Mouse (Mus musculus) lung, adult 18-20 months (tissue): ENCODE results near the gene Rbms3.

ENCODE experiments used
- DNase-seq, 2 experiments: peaks; one replicate each; pipeline ENCODE4 v3.0.0; 2022; ENCODE audit warnings: mixed read lengths in 2 of 2

Rbms3 gene

DNA sequence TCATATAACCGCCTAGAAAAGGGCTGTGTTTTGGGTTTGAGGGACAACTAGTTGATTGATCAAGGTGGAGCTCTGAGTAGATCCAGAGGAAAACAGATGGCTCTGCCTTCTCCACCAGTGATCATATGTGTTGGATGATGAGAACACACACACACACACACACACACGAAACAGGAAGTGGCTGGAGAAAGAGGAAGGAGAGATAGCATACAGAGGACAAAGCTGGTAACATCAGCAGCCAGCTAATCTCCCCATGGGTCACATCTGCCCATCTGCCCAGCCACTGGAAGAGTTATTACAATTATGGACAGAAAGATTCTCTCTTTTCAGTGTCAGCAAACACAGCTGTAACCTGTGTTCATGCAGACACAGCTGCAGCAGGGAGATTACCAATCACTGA lies 816.3 kb downstream of the Rbms3 start:
- no peak for DNase-seq

DNA sequence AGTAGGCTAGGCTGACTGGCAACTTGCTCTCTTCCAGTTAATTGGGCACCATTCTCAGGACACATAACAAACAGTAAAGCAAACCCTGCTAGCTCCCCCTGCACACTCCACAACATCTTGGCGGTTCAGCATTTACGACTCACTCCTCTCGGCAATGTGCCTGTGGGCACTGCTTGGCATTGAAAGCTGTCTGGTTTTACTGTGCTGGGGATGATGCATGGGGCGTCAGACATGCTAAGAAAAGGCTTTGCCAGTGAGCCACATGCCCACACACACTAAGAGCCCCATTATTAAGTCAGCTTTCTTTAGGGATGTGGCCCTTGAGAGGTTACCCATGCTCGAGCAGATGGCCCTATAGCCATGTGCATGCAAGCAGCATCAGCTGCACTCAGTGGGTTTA lies 820.5 kb downstream of the Rbms3 start:
- DNase-seq: no peak

DNA sequence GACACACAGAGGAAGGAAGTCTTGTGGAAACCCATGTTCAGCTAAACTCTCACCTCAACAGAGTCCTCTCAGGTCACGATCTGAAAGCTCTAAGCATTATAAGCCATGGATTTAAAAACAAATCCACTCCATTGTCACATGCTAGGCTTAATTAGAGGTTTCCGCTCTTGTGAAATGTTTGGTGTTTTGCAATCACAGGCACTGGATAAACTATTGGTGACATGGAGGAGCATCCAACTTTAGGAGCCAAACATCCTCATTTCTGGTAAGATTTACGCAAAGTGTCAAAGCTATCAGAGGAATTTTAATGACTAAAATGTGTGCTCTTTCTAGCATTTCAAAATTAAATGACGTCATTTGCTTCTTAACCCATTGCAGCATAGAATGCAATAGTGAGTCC lies 821.3 kb downstream of the Rbms3 start:
- DNase-seq: peak in 1 of 2 experiments; percentile 51

DNA sequence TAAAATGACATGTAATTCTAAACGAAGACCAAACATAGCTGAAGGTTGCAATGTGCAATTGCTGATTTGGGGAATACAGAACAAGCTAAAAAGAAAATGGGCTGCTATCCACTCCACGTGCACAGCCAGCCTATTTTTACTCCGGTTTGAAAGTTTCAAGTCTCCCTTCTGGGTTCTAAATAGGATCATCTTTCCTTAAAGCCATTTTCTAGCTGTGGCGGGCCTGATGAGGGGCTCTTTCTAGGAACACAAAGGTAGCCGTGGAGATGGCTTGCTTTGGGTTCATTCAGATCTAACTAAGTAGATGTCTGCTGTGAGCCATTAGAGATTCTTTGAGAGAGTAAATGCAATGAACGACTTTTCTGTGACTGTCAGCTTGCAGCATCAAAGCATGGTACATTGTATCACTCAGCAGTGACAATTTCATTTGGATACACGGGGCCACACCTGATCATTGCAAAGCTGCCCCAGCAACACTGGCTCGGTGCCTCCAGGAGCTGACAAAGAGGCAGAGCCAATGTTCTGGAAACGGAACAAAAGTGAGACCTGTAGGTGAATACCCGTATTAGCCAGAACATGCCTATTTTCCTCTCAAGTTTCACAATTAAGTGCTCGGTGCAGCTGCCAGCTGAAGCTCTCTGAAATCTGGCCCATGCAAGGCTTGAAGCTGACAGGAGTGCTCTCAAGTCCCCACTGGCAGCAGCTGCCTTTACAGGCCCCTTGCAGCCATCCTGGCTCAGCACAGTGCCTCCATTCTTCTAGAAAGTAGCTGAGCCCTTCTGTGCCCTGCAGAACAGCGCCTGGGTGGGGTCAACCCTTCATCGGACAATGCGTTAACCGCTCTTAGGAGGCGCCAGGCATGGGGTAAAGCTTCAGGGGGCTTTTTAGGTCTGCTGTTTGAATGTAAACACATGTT lies 822.3 kb downstream of the Rbms3 start:
- DNase-seq: peak; percentile 58 to 63

DNA sequence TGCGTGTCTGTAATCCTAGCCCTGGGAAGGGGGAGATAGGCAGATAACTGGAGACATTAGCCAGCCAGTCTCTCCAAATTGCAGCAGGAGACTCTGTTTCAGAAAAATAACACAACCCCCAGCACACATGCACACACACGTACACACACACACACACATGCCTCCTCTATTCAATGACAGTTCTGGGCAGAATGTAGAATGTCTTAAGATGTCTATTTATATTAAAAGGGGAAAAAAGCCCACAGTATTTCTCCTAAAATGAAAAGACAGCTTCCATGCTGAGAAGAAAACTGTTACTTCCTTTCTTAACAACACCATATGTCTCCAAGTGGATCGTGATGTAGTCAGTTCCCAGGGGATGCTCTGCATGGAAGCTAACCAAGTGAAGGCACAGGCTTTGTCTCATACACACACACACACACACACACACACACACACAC lies 826.4 kb downstream of the Rbms3 start:
- DNase-seq: no peak

DNA sequence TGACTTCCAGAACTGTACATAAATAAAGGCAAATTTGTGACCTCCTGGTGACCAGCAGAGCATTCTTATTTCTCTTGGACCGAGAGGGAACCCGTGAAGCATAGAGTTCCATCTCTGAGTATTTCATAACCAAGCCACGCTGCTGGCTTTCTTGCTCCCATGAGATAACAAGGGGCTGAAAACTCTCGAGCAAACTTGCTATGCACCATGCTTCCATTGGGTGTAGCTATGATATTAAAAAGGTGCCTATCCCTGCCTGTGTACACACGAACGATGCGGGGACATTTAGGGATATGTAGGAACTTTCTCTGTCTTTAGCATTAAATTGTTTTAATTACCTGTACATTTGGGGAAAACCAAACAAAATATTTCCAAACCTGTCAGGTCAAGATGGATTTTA lies 827.1 kb downstream of the Rbms3 start:
- no peak for DNase-seq

DNA sequence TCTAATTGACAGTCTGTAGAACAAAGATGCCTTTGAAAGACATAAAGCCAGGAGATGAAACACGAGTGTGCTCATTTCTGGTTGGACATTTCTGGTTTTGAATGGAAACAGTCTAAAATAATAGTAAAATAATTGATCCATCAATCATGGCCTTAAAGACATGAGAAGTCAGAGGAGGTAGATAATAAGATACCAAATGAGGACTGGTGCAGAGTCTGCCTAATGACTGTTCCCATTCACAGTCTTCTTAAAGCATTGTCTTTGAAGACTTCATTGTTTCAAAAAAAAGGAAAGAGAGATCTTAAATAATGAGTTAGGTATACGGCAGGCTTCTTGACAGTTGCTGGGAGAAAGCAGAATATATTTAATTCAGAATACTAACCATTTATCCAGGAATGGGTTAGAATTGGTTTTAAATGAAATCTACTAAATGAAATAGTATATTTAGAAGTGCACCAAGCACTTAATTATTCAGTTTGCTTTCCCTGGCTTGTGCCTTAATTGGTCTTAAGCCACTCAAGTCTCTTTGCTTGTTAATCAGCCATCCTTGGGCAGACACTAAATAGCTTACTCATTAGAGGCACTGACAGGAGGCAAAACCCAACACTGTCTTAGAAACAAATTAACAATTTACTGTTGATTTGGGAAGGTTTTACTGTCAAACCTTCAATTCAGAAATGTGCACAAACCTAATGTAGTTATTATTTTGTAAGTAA lies 834.3 kb downstream of the Rbms3 start:
- DNase-seq: no peak

DNA sequence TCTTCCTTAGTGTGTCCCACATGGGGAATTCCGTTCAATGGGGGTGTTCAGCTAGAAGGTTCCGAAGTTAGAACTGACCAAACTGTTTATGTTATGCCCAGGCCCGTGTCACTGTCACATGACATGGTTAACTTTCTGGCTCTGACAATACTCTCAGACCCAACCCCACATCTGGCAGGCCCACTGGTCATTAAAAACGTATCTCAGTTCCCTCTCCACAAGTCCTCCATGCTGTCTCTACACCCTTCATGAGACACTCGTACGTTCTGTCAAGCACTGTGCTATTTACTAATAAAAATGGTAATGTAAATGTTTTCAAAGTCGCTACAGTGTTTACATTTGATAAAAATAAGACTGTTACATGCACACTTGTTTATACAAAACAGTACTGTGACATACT lies 837.9 kb downstream of the Rbms3 start:
- no peak for DNase-seq

DNA sequence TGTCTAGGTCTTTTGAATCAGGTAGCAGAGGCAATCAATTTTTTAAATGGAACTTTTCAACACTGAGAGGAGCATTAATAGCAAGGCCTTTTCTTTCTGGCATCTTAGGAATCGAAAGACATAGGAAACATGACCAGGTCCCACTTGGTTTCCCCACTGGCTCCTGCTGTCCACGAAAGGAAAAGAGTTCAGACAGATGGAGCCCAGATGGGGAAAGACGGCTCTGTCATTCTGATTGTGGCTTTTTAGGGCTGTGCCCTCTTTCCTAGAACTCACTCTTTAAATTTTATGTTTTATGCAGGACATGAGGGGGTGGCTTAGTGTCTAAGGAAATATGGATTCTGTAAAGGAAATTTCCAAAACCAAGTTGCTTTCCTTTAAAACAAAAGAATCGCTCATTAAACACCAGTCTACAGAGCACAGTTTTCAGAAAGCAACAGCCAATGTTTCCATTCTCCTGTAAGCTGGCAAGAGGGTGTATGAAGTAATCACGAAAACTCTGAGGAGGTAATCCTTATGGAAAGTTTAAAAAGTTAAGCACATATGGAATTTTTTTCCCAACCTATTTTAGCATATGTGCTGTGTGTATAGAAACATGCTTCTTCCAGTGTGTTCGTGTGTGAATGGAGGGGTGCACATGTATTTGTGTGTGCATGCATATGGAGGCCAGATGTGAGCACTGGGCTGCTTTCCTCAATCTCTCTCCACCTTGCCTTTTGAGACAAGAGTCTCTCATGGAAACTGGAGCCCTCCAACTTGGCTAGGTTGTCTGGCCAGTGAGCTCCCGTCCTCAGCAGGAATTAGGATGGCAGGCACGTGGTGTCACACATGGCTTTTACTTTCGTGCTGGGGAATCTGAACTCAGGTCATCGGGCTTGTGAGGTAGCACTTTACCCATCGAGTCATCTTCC lies 843.3 kb downstream of the Rbms3 start:
- DNase-seq: no peak

DNA sequence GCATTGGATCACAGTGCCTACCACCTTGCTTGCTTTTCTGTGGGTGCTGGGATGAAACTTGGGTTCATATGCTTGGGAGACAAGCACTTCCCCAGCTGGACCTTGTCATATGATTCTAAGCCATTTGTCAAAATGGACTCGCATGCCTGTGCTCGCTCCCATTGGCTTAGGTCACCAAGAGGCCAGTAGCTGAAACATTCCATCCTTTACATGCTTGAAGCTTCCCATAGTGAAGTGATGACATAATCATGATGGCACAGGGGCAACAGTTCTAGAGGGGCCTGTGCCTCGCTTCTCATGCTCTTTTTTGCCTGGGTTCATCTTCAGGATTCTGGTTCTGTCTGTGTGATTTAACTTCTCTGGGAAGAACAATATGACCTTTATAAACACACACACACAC lies 857.9 kb downstream of the Rbms3 start:
- peak in 1 of 2 experiments; percentile 10 for DNase-seq

DNA sequence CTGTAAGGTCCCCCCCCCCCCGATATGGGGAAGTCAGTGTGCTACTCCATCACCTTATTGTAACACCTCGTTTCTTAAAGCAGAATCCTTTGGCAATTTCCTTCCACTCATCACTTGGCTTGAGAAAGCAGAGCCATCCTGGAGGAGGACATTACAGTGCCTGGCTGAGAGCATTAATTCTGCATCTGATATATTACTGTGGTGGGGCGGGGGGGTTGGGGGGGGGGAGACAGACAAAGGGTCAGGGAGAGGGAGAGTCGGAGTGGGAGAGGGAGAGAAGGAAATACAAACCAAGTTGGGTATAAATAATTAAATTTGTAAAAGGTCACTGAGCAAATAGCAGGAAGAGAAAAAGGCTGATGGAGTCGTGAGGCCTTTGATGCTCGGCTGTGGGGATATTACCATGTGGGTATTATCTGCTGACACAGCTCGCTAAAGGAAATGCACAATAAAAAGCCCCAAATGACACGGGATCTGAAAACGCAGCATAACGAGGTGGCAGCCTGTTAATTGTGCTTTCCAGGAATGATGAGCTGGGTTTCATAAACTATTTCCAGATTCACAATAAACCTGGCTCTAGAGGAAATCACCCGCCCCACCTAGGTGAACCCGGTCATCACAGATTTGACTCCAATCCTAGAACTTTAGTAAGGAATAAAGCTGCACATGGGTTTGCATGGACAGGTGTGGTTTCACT lies 860.2 kb downstream of the Rbms3 start:
- DNase-seq: no peak

DNA sequence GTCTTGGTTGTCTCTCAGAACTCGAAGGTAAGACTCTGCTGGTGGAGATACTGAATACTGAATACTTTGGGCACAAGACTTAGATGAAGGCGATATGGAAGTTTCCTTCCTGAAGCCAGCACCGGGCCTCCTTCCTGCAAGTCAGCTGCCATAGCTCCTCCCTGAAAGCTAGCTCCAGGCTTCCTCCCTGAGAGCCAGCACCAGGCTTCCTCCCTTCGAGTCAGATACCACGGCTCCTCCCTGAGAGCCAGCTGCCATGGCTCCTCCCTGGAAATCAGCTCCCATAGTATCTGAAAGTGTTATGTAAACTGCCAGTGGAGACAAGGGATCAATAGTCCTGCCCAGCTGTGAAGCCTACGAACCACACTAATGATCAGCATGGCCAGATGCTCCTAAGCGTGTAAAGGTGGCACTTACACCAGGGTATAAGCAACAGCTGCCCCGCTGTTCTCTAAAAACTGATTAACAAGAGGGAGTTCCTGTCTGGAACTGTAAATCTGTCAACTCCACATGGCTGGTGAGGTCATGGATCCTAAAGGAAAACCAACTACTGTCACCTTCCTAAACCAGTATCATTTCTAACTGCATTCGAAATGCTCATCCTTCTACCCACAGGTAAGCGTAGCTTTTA lies 867.2 kb downstream of the Rbms3 start:
- no peak for DNase-seq

DNA sequence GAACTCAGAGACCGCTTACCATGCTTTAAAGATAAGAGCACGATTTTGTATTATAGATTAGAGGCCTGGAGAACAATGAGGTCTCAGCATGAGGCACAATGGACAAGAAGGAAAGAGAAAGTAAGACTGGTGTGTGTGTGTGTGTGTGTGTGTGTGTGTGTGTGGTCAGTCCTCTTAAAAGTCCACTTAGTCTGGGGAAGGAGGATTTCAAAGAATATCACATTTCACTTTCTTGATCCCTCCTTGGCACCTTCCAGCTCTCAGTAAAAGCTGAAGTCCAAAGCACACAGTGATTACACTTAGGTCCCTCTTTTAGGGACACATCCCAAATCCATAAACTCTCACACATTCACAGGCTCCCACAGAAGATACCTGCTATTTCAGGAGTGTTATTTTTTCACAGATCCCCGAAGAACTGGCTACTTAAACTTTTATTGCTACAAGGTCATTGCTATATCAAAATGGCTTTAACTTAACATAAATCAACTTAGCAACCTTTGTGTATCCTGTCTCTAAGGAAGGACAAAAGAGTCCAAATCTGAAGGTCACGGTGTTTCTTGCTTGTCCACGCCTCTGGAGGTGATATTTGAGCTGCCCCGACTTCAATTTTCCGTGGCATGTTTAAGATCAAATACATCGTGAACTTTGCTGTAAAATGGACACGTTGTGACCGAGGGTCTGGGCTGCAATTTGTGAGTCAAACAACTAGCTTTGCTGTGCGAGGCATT lies 880.7 kb downstream of the Rbms3 start:
- DNase-seq: no peak

DNA sequence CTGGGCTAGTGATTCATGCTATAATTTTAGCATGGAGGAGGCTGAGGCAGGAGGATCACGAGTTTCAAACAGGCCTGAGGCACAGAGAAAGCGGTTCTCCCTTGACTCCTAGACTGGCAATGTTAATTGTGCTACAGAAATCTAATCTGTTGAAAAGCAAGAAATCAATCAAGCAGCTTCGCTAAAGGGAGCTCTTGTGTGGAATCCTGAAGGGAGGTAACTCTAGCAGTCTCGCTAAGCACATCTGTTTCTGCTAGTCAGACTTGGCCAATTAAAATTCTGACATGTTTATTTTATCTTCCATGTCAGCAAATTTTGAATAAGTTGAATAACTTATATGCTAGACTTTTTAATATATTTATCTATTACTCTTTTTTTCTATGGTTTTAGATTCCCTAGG lies 881.4 kb downstream of the Rbms3 start:
- no peak for DNase-seq

DNA sequence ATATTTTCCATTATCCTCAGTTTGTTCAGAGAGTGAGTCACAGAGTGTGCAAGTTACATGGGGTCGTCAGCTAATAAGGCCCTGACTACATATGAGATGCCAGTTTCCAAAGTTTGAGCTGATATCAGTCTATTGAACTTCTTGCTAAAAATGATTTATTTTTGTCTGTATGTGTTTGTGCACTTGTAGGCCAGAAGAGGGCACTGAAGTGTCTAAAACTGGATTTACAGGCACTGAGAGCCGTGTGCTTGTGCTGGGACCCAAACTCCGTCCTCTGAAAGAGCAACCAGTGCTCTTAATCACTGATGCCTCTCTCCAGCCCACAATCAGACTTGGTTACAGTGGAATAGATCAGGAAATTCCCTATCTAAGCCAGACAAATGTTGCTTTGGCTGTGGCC lies 882.8 kb downstream of the Rbms3 start:
- no peak for DNase-seq

DNA sequence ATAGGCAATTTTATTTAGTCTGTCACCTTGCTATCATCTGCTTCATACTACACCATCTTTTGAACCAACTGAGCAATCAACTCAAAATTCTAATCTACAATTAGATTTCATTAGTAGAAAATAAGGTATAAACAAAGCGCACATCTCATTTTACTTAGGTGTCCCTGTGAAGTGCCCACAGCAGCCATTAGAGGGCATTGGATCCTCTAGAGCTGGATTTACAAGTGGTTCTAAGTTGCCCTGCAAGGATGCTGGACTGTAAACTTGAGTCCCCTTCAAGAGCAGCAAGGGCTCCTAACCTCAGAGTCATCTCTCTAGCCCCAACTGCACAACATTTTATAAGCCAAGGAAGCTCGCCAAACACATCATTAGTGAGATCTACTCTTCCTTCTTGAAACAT lies 891.9 kb downstream of the Rbms3 start:
- DNase-seq: no peak

DNA sequence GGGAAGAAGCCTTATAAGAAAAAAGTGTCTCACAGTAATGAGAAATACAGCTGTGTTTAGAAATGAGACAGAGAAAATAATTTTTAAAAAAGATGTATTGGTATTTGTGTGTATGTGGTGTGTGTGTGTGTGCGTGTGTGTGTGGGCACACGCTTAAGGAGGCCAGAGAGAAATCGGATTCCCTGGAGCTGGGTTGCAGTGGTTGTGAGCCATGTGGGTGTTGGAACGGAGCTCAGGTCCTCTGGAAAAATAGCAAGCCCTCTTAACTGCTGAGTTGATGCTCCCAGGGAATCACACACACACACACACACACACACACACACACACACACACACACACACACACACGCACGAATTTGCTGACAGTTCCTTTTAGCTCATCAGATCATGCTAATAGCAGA lies 900.5 kb downstream of the Rbms3 start:
- no peak for DNase-seq

DNA sequence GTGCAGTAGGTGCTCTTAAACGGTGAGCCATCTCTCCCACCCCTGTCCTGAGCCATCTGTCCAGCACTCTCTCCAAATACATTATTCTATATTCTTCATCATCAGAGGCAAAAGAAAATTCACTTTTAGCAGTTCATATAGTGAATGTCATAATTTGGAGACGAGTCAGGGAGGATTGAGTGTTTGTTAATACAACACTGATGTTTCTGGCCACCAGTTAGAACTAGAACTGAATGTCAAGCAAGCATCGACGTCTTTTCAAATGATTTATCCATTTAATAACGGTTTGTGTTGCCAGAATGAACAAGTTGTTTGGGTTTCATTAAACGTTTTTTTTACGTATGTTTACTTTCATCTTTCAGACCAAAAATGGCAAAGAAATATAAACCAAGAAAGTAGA lies 901.1 kb downstream of the Rbms3 start:
- no peak for DNase-seq

DNA sequence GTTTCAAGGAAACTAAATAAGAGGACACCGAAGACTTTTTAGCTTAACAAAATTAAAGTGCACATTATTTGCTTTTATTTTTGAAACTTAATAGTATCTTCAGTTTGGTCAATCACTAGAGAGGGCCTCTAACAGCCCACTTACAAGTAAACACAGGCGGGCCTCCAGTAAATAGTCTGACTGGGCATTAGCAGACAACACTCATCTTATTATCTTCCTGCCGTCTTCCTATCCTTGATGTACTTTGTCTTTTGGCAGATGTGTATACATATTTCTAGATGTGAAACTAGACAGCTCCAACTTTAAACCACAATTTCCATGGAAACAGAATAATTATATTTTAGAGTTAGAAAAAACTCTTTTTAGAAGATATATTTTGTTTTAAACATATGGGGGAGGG lies 901.6 kb downstream of the Rbms3 start:
- DNase-seq: no peak

DNA sequence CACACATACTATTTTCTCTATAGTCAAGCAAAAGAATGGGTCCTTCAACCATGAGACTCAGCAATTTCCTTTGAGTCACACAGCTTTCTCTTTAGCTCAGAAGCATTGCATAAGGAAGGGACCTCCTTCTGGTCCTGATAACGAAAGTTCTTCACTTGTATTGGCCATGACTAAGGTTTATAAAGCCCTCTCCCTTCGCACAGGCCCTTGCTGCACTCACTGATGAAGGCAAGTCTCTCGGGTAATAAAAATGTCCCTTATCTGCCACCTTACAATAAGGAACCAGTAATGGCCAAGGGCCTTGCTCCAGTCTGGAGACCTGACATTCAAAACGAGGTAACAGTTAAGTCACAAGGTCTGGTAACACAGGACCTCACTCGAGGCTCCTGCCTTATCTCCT lies 905.1 kb downstream of the Rbms3 start:
- DNase-seq: no peak

DNA sequence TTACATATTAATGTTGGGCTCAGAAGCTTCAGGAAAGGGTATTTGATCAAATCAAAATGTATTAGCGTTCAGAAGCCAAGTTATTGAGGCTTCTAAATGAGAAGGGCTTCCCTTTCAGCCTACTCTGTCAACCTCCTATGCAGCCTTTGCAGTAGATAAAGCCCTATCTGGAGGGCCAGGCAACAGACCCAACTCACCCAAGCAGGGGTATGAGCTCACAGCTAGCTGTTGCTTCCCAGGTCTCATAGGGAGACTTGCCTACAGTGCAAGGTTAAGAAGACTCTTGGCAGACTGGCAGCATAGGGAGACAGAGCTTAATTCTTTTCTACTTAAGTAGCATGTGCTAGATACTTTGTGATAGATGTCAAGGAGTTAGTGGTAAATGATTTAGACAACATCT lies 926.6 kb downstream of the Rbms3 start:
- no peak for DNase-seq
